Mouse (Mus musculus) ES-E14 (cell line): ENCODE results near the gene Terb2. TPM values are rescaled to one million over a fixed set of nuclear protein-coding genes. Genes with fewer than 3 reads are reported as not detected.
A peak's percentile ranks its signal among the peaks of the same experiment; 100 is the strongest.

Experiments
- DNase-seq: peaks from one replicate; pipeline ENCODE4 v3.0.0-alpha.2; 2013; ENCODE audit warnings: low read depth, low spot score
- H3K27ac ChIP-seq: 2 replicates; pipeline ENCODE4 v1.5.1; 2012; ENCODE audit warnings: low read depth, mild to moderate bottlenecking, low read length, moderate library complexity, mixed read lengths; ENCODE audit not compliant: poor library complexity, insufficient read depth, severe bottlenecking
- H3K36me3 ChIP-seq: 2 replicates; pipeline ENCODE4 v1.6.1; 2012; ENCODE audit warnings: mild to moderate bottlenecking, low read length, moderate library complexity, mixed read lengths; ENCODE audit not compliant: control insufficient read depth, poor library complexity, insufficient read depth, severe bottlenecking
- H3K4me1 ChIP-seq, 2 experiments: fragments of 150-350 bp in 1 of 2; sonication (generic) in 1 of 2; 2 replicates each; pipeline ENCODE4 v1.6.1; 2012; ENCODE audit warnings: low read length in 2 of 2, mild to moderate bottlenecking in 1 of 2, mixed read lengths in 1 of 2; ENCODE audit not compliant: control insufficient read depth in 2 of 2, insufficient read depth in 2 of 2, poor library complexity in 1 of 2
- H3K4me3 ChIP-seq, 2 experiments: fragments of 150-350 bp in 1 of 2; sonication (generic) in 1 of 2; 2 replicates each; pipeline ENCODE4 v1.5.1; 2012; ENCODE audit warnings: low read length in 2 of 2, low read depth in 1 of 2, mild to moderate bottlenecking in 1 of 2, mixed read lengths in 1 of 2; ENCODE audit not compliant: insufficient read depth in 1 of 2, poor library complexity in 1 of 2, severe bottlenecking in 1 of 2
- H3K9ac ChIP-seq: 2 replicates; pipeline ENCODE4 v1.6.1; 2012; ENCODE audit warnings: low read depth, mild to moderate bottlenecking, low read length, mixed read lengths; ENCODE audit not compliant: poor library complexity, insufficient read depth, severe bottlenecking
- H3K9me3 ChIP-seq: fragments of 150-350 bp; sonication (generic); 2 replicates; pipeline ENCODE4 v1.6.1; 2012; ENCODE audit warnings: low read depth, mild to moderate bottlenecking, low read length; ENCODE audit not compliant: control insufficient read depth, insufficient read depth
- CHD2 ChIP-seq: IDR thresholded peaks from 2 replicates; pipeline ENCODE4 v1.6.1; 2014; ENCODE audit warnings: mild to moderate bottlenecking, low read depth, low read length, inconsistent platforms
- HCFC1 ChIP-seq: IDR thresholded peaks from 2 replicates; pipeline ENCODE4 v1.6.1; 2012; ENCODE audit warnings: low read length, inconsistent platforms, borderline replicate concordance; ENCODE audit not compliant: insufficient read depth
- MAFK ChIP-seq: IDR thresholded peaks from 2 replicates; pipeline ENCODE4 v1.6.1; 2014; ENCODE audit warnings: mild to moderate bottlenecking, low read depth, low read length, inconsistent platforms; ENCODE audit not compliant: insufficient read depth
- ZC3H11A ChIP-seq: IDR thresholded peaks from 2 replicates; pipeline ENCODE4 v1.6.1; 2012; ENCODE audit warnings: low read depth, mild to moderate bottlenecking, inconsistent platforms, low read length, borderline replicate concordance
- ZNF384 ChIP-seq: IDR thresholded peaks from 2 replicates; pipeline ENCODE4 v1.6.1; 2012; ENCODE audit warnings: low read depth, low read length, inconsistent platforms
- in situ Hi-C, 2 experiments: fragments of 600-800 bp; cut with MboI; formaldehyde crosslinking; loops; one replicate each; pipeline ENCODE4 v1.15.1; 2025; ENCODE audit warnings: low sequenced_read_pairs in 2 of 2, inconsistent platforms in 1 of 2; ENCODE audit not compliant: unreplicated experiment in 2 of 2
- total RNA-seq: library from RNA; depleted of rRNA; stranded (reverse); fragments of 300-350 nt; gene quantifications from 2 replicates; pipeline ENCODE4 v1.2.3, GENCODE M21; 2012

Gene Terb2
- total RNA-seq, 1 experiment: 1.9 TPM

DNA sequence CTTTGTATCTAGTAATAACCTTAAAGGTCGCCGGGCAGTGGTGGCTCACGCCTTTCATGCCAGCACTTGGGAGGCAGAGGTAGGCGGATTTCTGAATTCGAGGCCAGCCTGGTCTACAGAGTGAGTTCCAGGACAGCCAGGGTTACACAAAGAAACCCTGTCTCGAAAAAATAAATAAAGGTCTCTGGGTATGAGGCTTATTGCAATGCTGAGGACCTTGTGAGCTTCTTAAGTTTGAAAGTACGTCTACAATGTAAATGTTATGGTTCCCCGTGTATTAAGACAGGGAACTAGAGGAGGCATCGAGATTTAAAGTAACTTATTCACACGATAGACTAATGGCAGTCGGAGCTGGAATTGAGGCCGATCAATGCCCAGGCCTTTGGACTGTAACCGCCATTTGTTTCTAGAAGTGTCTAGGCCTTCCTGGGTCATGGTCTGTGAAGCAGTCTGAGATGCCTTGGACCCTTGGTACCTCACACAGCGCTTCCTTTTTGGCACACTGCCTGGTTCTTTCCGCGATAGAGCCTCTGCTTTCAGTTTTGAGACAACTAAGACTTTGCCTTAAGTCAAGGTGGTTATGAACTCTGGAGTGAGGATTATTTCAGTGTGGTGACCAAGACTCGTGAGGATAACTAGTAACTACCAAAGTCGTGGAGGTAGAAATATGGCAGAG is 37.7 kb upstream of the Terb2 start:
- no peak for DNase-seq
- Histone ChIP-seq H3K27ac (no peak overlapping the region), H3K9me3 (no peaks in the 10 kb centered on the region; the same call in 1 of the 2 replicates), H3K4me3 (peak overlapping the region; percentile 53 to 66), H3K9ac (peak overlapping the region; percentile 69; the same call in 1 of the 2 replicates), H3K36me3 (no peaks in the 10 kb centered on the region), H3K4me1 (0 out of 4 replicates have a peak, but pooled peaks cover 0 to 2% of the 10 kb centered on the region in 2 experiments)
- in situ Hi-C loops: no loop called here
- TF ChIP-seq ZC3H11A (no peak), ZNF384 (no peak), CHD2 (no peak), MAFK (no peak), HCFC1 (no peak)

DNA sequence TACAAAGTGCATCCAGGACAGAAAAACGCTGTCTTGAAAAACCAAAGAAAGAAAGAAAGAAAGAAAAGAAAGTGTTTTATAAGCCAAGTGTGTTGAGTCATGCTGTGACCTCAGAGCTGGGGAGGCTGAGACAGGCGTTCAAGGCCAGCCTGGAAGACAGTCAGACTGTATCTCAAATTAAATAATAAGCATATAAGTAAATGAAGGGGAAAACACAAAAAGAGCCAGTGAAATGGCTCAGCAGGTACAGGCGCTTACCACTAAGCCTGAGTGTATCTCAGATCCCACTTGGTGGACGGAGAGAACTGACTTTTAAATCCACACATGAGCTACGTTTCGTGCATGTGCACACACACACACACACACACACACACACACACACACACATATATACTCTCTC is 36.8 kb upstream of the Terb2 start:
- Histone ChIP-seq H3K27ac (no peak overlapping the region), H3K36me3 (no peaks in the 10 kb centered on the region), H3K4me3 (no peak overlapping the region), H3K9ac (no peak overlapping the region), H3K9me3 (no peaks in the 10 kb centered on the region; the same call in 1 of the 2 replicates), H3K4me1 (0 out of 4 replicates have a peak, but pooled peaks cover 0 to 2% of the 10 kb centered on the region in 2 experiments)
- TF ChIP-seq CHD2: no peak
- in situ Hi-C loops: no loop called here
- DNase-seq: no peak

DNA sequence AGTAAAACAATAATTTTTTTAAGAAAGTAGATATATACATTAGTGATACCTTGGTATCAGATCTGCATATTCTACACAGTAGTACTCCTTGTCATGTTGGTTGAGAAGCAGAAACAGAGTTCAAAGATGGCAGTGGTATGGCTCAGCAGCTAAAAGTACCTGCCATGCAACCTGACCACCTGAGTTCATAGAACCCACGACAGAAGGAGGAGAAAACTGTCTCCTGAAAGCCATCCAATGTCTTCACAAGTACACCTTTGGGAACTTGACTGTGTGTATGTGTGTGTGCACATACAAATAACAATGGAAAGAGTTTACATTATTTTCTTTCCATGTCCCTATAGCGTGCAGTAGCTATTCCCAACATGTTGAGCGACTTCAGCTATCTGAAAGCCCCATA is 36.4 kb upstream of the Terb2 start:
- DNase-seq: no peak
- in situ Hi-C loops: no loop called here
- no peak overlapping the region for H3K9ac ChIP-seq
- H3K9me3 ChIP-seq: no peaks in the 10 kb centered on the region; the same call in 1 of the 2 replicates
- TF ChIP-seq HCFC1 (no peak), ZC3H11A (no peak), MAFK (no peak)
- 0 out of 4 replicates have a peak, but pooled peaks cover 0 to 2% of the 10 kb centered on the region in 2 experiments for H3K4me1 ChIP-seq
- H3K36me3 ChIP-seq: no peaks in the 10 kb centered on the region
- no peak overlapping the region for H3K27ac ChIP-seq
- no peak overlapping the region for H3K4me3 ChIP-seq

DNA sequence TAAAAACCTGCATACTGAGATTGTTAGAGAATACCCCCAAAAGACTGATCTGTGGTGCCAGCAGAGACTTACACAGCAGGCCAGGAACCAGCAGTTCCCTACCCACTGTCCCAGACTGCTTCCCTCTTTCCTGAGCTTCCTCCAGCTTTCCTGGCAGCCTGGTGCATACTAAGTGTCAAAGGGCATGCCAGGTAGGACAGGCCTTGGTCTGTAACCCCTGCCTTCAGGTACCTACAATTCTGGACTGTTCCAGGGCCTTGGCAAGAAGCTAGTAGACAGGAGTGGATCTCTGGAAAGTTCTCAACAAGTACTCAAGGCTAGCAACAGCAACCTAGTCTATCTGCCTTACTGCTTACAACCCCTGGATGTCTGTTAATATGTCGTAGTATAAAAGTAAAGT is 34.9 kb upstream of the Terb2 start:
- TF ChIP-seq ZNF384 (no peak), HCFC1 (no peak), CHD2 (no peak), ZC3H11A (no peak), MAFK (no peak)
- H3K36me3 ChIP-seq: no peaks in the 10 kb centered on the region
- H3K4me3 ChIP-seq: no peak overlapping the region
- no peak overlapping the region for H3K27ac ChIP-seq
- in situ Hi-C loops: no loop called here
- H3K4me1 ChIP-seq: 0 out of 4 replicates have a peak, but pooled peaks cover 0 to 2% of the 10 kb centered on the region in 2 experiments
- H3K9ac ChIP-seq: no peak overlapping the region
- H3K9me3 ChIP-seq: no peaks in the 10 kb centered on the region; the same call in 1 of the 2 replicates
- DNase-seq: no peak

DNA sequence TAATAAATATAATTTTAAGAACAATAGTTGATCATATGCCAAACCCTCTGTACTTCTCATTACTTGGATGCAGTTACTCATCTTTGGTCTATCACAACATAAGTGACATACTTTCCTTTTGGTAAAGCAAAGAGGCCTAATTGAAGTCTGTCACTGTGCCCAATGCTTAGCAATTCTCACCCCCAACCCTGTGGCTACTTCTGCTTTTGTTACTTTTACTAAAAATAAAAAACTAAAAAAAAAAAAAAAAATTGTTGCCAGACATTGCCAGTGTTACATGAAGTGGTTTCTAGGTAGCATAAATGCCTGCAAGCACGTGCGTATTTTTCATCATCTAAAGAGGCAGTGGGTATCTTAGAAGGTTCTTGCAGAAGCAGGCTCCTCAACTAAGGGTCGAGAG is 33.2 kb upstream of the Terb2 start:
- TF ChIP-seq ZC3H11A (no peak), MAFK (no peak), ZNF384 (no peak), HCFC1 (no peak), CHD2 (no peak)
- H3K9me3 ChIP-seq: no peaks in the 10 kb centered on the region; the same call in 1 of the 2 replicates
- H3K4me3 ChIP-seq: no peak overlapping the region
- no peak for DNase-seq
- no peak overlapping the region for H3K9ac ChIP-seq
- peaks cover 0 to 2% of the 10 kb centered on the region in 2 experiments; a peak in 1 of 4 replicates for H3K4me1 ChIP-seq
- in situ Hi-C loops: no loop called here
- no peaks in the 10 kb centered on the region for H3K36me3 ChIP-seq
- no peak overlapping the region for H3K27ac ChIP-seq
